In genomic region chr10:111582321-111583123, GRCm38 (mm10) we compare ENCODE assay signal across 11 mouse cellular contexts.
DNase-seq lines count a peak whose midpoint lies in the region; ATAC-seq and TF ChIP-seq lines count a peak whose summit lies in the region.
"Had no signal": no experiment of that assay in that cellular context is flagged by ENCODE, and none has a peak within 500 bp of the region (broad histone marks: within the 10 kb centered on the region; RNA-seq: fewer than 3 reads in every experiment).

No protein-coding gene starts in this region.

- no peaks in the 10 kb centered on the region for H3K27me3 ChIP-seq in heart, adult 2 months (ENCODE audit: control insufficient read depth, insufficient read depth, low read length)
- H3K27me3 ChIP-seq in stomach, postnatal 0 days (ENCODE audit: control insufficient read depth, insufficient read depth, low read length): no peaks in the 10 kb centered on the region
- H3K27me3 ChIP-seq in forebrain, embryonic 12.5 days: no peaks in the 10 kb centered on the region
- H3K27me3 ChIP-seq in forebrain, embryonic 15.5 days: no peaks in the 10 kb centered on the region
- H3K27me3 ChIP-seq: embryonic facial prominence, embryonic 12.5 days; limb, embryonic 12.5 days had no signal

- ATAC-seq in stomach, postnatal 0 days (ENCODE audit: low FRiP score, low TSS enrichment): no peak
- ATAC-seq in forebrain, embryonic 12.5 days (ENCODE audit: low FRiP score): no peak
- ATAC-seq in forebrain, embryonic 15.5 days (replicated peaks): no peak

- peak overlapping the region; percentile 51 for H3K27ac ChIP-seq in heart, adult 2 months
- H3K27ac ChIP-seq in stomach, postnatal 0 days (replicated peaks): no peak overlapping the region
- H3K27ac ChIP-seq in forebrain, embryonic 12.5 days: no peak overlapping the region
- H3K27ac ChIP-seq in forebrain, embryonic 15.5 days (replicated peaks): no peak overlapping the region
- H3K27ac ChIP-seq: embryonic facial prominence, embryonic 12.5 days; limb, embryonic 12.5 days had no signal

- intact Hi-C loops in heart, adult 2 months (cut with DNase I): loop anchor here (5.0 kb wide), 2 partner anchors 35 to 75 kb away; partner anchors contain the start of gene Phlda1

- 65% methylated on average over 14 of the region's 14 CpGs for WGBS in lung, adult 2 months
- WGBS in heart, adult 2 months: 44% methylated on average over 14 of the region's 14 CpGs
- 68% methylated on average over 14 of the region's 14 CpGs for WGBS in stomach, postnatal 0 days
- 91% methylated on average over 14 of the region's 14 CpGs for WGBS in forebrain, embryonic 12.5 days
- 91% methylated on average over 14 of the region's 14 CpGs for WGBS in forebrain, embryonic 15.5 days

- H3K79me2 ChIP-seq in heart, adult 2 months (replicated peaks; ENCODE audit: control insufficient read depth, insufficient read depth, low read length): no peaks in the 10 kb centered on the region

- TF ChIP-seq POLR2A in lung, adult 2 months (IDR thresholded peaks at IDR 0.05; ENCODE audit: borderline replicate concordance, extremely low read depth, low read depth, low read length): no peak
- TF ChIP-seq POLR2A in heart, adult 2 months (IDR thresholded peaks at IDR 0.05; ENCODE audit: insufficient read depth, low read depth, low read length): no peak

- no peak for TF ChIP-seq EP300 in heart, adult 2 months (IDR thresholded peaks at IDR 0.05; ENCODE audit: insufficient read depth, low read depth, low read length)
- no peak for TF ChIP-seq EP300 in stomach, postnatal 0 days (optimal IDR thresholded peaks at IDR 0.05)

- no peak overlapping the region for H3K9ac ChIP-seq in heart, adult 2 months (ENCODE audit: low read depth, low read length)
- H3K9ac ChIP-seq in stomach, postnatal 0 days (ENCODE audit: low read length): no peak overlapping the region
- no peak overlapping the region for H3K9ac ChIP-seq in forebrain, embryonic 12.5 days
- H3K9ac ChIP-seq in forebrain, embryonic 15.5 days (replicated peaks): no peak overlapping the region
- H3K9ac ChIP-seq: embryonic facial prominence, embryonic 12.5 days; limb, embryonic 12.5 days had no signal

- H3K4me1 ChIP-seq in lung, adult 2 months (ENCODE audit: control insufficient read depth, insufficient read depth, low read length): peaks cover 8% of the 10 kb centered on the region; the same call in 1 of the 2 replicates
- H3K4me1 ChIP-seq in heart, adult 2 months (ENCODE audit: control insufficient read depth, insufficient read depth, low read length): peaks cover 7% of the 10 kb centered on the region
- H3K4me1 ChIP-seq in stomach, postnatal 0 days (replicated peaks; ENCODE audit: control insufficient read depth, insufficient read depth): no peaks in the 10 kb centered on the region; the same call in 1 of the 2 replicates
- no peaks in the 10 kb centered on the region for H3K4me1 ChIP-seq in forebrain, embryonic 12.5 days
- no peaks in the 10 kb centered on the region for H3K4me1 ChIP-seq in forebrain, embryonic 15.5 days
- H3K4me1 ChIP-seq: limb, embryonic 12.5 days had no signal

- no peaks in the 10 kb centered on the region for H3K36me3 ChIP-seq in heart, adult 2 months (ENCODE audit: control insufficient read depth, insufficient read depth, low read length)
- no peaks in the 10 kb centered on the region for H3K36me3 ChIP-seq in stomach, postnatal 0 days (ENCODE audit: control insufficient read depth, insufficient read depth, low read length)
- H3K36me3 ChIP-seq in forebrain, embryonic 12.5 days (replicated peaks): no peaks in the 10 kb centered on the region
- H3K36me3 ChIP-seq in forebrain, embryonic 15.5 days: no peaks in the 10 kb centered on the region
- H3K36me3 ChIP-seq: embryonic facial prominence, embryonic 12.5 days; limb, embryonic 12.5 days had no signal

- DNase-seq in lung, adult 18-20 months: peak; percentile 59 to 60
- no peak for DNase-seq in lung, adult 2 months
- DNase-seq in heart, adult 2 months: peak; percentile 57 to 60
- peak; percentile 75 to 76 for DNase-seq in kidney, postnatal 25 days
- DNase-seq in stomach, postnatal 0 days (ENCODE audit: low spot score): peak; percentile 31
- no peak for DNase-seq in frontal cortex, postnatal 14 days (ENCODE audit: low spot score in 2 of 2)

- H3K4me3 ChIP-seq in lung, adult 2 months (replicated peaks; ENCODE audit: extremely low read depth, low read depth, low read length): no peak overlapping the region
- peak overlapping the region; percentile 37 for H3K4me3 ChIP-seq in heart, adult 2 months
- no peak overlapping the region for H3K4me3 ChIP-seq in stomach, postnatal 0 days (ENCODE audit: low read depth, low read length)
- no peak overlapping the region for H3K4me3 ChIP-seq in forebrain, embryonic 12.5 days (replicated peaks)
- H3K4me3 ChIP-seq in forebrain, embryonic 15.5 days: no peak overlapping the region
- H3K4me3 ChIP-seq: embryonic facial prominence, embryonic 12.5 days; limb, embryonic 12.5 days; myocyte had no signal

- TF ChIP-seq CTCF in lung, adult 2 months (IDR thresholded peaks at IDR 0.05; ENCODE audit: insufficient read depth, low read length): no peak
- TF ChIP-seq CTCF in heart, adult 2 months (IDR thresholded peaks at IDR 0.05): no peak
- no peak for TF ChIP-seq CTCF in stomach, postnatal 0 days (IDR thresholded peaks at IDR 0.05; ENCODE audit: low read depth)

- no peaks in the 10 kb centered on the region for H3K9me3 ChIP-seq in stomach, postnatal 0 days (ENCODE audit: control insufficient read depth, low read length)
- no peaks in the 10 kb centered on the region for H3K9me3 ChIP-seq in forebrain, embryonic 12.5 days
- no peaks in the 10 kb centered on the region for H3K9me3 ChIP-seq in forebrain, embryonic 15.5 days
- H3K9me3 ChIP-seq: embryonic facial prominence, embryonic 12.5 days; limb, embryonic 12.5 days had no signal

- H3K4me2 ChIP-seq in stomach, postnatal 0 days (replicated peaks; ENCODE audit: low read depth): peak overlapping the region; percentile 17; the same call in 1 of the 2 replicates
- H3K4me2 ChIP-seq in forebrain, embryonic 12.5 days: no peak overlapping the region
- H3K4me2 ChIP-seq in forebrain, embryonic 15.5 days (replicated peaks): no peak overlapping the region
- H3K4me2 ChIP-seq: embryonic facial prominence, embryonic 12.5 days; limb, embryonic 12.5 days had no signal

Comparison
In these comparisons a context has a peak if more than half of its experiments do, and no peak if none do; other contexts are left out.
1. DNase-seq: peak in lung, adult 18-20 months (2 of 2), heart, adult 2 months (2 of 2), kidney, postnatal 25 days (2 of 2) and stomach, postnatal 0 days (single experiment); none in lung, adult 2 months (single experiment) and frontal cortex, postnatal 14 days (0 of 2).